Mouse (Mus musculus) MEL (cell line): ENCODE measurements around the gene Grb2. TPM values are rescaled to one million over a fixed set of nuclear protein-coding genes. Genes with fewer than 3 reads are reported as not detected.

Experiments used
- DNase-seq: peaks from one replicate; pipeline ENCODE4 v3.0.0; 2011; ENCODE audit warnings: low read depth, low spot score
- H3K27ac ChIP-seq: 2 replicates; pipeline ENCODE4 v1.5.1; 2012; ENCODE audit warnings: low read depth, mild to moderate bottlenecking, control low read depth, low read length, moderate library complexity; ENCODE audit not compliant: control insufficient read depth
- H3K27me3 ChIP-seq, 2 experiments: fragments of 150-350 bp in 1 of 2; sonication (generic) in 1 of 2; 2 replicates each; pipeline ENCODE4 v1.6.1; 2012; ENCODE audit warnings: low read length in 2 of 2, mild to moderate bottlenecking in 2 of 2, improper control_type of control experiment in 1 of 2, moderate library complexity in 1 of 2; ENCODE audit not compliant: insufficient read depth in 2 of 2, control insufficient read depth in 1 of 2
- H3K36me3 ChIP-seq, 2 experiments: 2 replicates each; pipeline ENCODE4 v1.6.1; 2012 to 2014; ENCODE audit warnings: low read length in 2 of 2, improper control_type of control experiment in 1 of 2, inconsistent platforms in 1 of 2, mild to moderate bottlenecking in 1 of 2; ENCODE audit not compliant: insufficient read depth in 2 of 2, control insufficient read depth in 1 of 2
- H3K4me1 ChIP-seq, 2 experiments: fragments of 150-350 bp in 1 of 2; sonication (generic) in 1 of 2; 2 replicates each; pipeline ENCODE4 v1.6.1; 2012; ENCODE audit warnings: low read length in 2 of 2, improper control_type of control experiment in 1 of 2, mild to moderate bottlenecking in 1 of 2; ENCODE audit not compliant: insufficient read depth in 2 of 2, control insufficient read depth in 1 of 2
- H3K4me3 ChIP-seq, 2 experiments: fragments of 150-350 bp in 1 of 2; sonication (generic) in 1 of 2; 2 replicates each; pipeline ENCODE4 v1.5.1; 2012; ENCODE audit warnings: low read depth in 2 of 2, low read length in 2 of 2, mild to moderate bottlenecking in 2 of 2, moderate library complexity in 2 of 2, control low read depth in 1 of 2, improper control_type of control experiment in 1 of 2; ENCODE audit not compliant: control insufficient read depth in 1 of 2, insufficient read depth in 1 of 2
- H3K79me2 ChIP-seq: 2 replicates; pipeline ENCODE4 v1.6.1; 2012; ENCODE audit warnings: mild to moderate bottlenecking, low read length, moderate library complexity; ENCODE audit not compliant: control insufficient read depth, poor library complexity, insufficient read depth
- H3K9ac ChIP-seq: 2 replicates; pipeline ENCODE4 v1.6.1; 2012; ENCODE audit warnings: low read depth, mild to moderate bottlenecking, control low read depth, low read length, moderate library complexity; ENCODE audit not compliant: control insufficient read depth, poor library complexity, severe bottlenecking
- H3K9me3 ChIP-seq: fragments of 150-350 bp; sonication (generic); replicated peaks from 2 replicates; pipeline ENCODE4 v1.6.1; 2012; ENCODE audit warnings: mild to moderate bottlenecking, low read length, improper control_type of control experiment, moderate library complexity; ENCODE audit not compliant: insufficient read depth
- CTCF ChIP-seq, 3 experiments: IDR thresholded peaks in 2 of 3; conservative IDR thresholded peaks in 1 of 3; 2 replicates each; pipeline ENCODE4 v1.5.1; 2011 to 2012; ENCODE audit warnings: low read length in 3 of 3, low read depth in 2 of 3, mild to moderate bottlenecking in 2 of 3, improper control_type of control experiment in 1 of 3, inconsistent platforms in 1 of 3, mixed read lengths in 1 of 3, moderate library complexity in 1 of 3; ENCODE audit not compliant: control insufficient read depth in 1 of 3, insufficient read depth in 1 of 3, poor library complexity in 1 of 3, severe bottlenecking in 1 of 3
- MAFK ChIP-seq: IDR thresholded peaks from 2 replicates; pipeline ENCODE4 v1.6.1; 2011; ENCODE audit warnings: low read depth, mild to moderate bottlenecking, low read length, improper control_type of control experiment, borderline replicate concordance
- SMC3 ChIP-seq: IDR thresholded peaks from 2 replicates; pipeline ENCODE4 v1.6.1; 2011; ENCODE audit warnings: low read depth, low read length, improper control_type of control experiment
- polyA plus RNA-seq, 2 experiments: library from polyadenylated mRNA; stranded (reverse) in 1 of 2; unstranded in 1 of 2; fragments of >175 nt in 1 of 2; fragments of >200 nt in 1 of 2; gene quantifications; 2 replicates each; pipeline versions ENCODE4 v1.2.1 to v1.2.4; 2012; ENCODE audit warnings: low replicate concordance in 2 of 2, low read depth in 1 of 2; ENCODE audit not compliant: insufficient read length in 2 of 2, insufficient read depth in 1 of 2, missing spikeins in 1 of 2
- total RNA-seq: library from RNA; depleted of rRNA; stranded (reverse); fragments of 300-350 nt; gene quantifications from 2 replicates; pipeline ENCODE4 v1.2.3, GENCODE M21; 2012; rRNA removed

The Grb2 gene
- total and polyA plus RNA-seq, 3 experiments: 75.3 to 261 TPM; not detected in 1

DNA sequence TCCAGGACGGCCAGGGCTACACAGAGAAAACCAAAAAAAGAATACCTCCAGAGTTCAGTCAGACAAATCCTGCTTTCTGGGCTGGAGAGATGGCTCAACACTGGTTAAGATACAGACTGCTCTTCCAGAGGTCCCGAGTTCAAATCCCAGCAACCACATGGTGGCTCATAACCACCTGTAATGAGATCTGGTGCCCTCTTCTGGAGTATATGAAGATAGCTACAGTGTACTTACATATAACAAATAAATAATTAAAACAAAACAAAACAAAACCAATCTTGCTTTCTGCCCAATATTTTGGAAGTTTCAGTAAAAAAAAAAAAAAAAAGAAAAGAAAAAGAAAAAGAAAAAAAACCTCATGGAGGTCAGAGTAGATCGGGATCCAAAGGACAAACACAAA is 113.2 kb downstream of the Grb2 start:
- peaks cover 29% of the 10 kb centered on the region for H3K79me2 ChIP-seq
- no peaks in the 10 kb centered on the region for H3K27me3 ChIP-seq
- DNase-seq: peak; percentile 65
- peaks cover 0 to 8% of the 10 kb centered on the region in 2 experiments; a peak in 2 of 4 replicates for H3K4me1 ChIP-seq
- no peak overlapping the region for H3K9ac ChIP-seq
- TF ChIP-seq SMC3 (peak; percentile 43; the same call in 1 of the 2 replicates), CTCF (IDR thresholded peaks at IDR 0.05 in 2 of 3, conservative IDR thresholded peaks at IDR 0.05 in 1 of 3; ENCODE audit: control insufficient read depth in 1 of 3, insufficient read depth in 1 of 3, low read depth in 2 of 3, low read length in 3 of 3, poor library complexity in 1 of 3, severe bottlenecking in 1 of 3) (peak in 2 of 3 experiments; percentile 25 to 65; a peak in 3 of 6 replicates), MAFK (no peak)
- H3K36me3 ChIP-seq: peaks cover 10 to 25% of the 10 kb centered on the region in 2 experiments
- H3K27ac ChIP-seq: no peak overlapping the region
- no peaks in the 10 kb centered on the region for H3K9me3 ChIP-seq
- no peak overlapping the region for H3K4me3 ChIP-seq

Other genes with a start within 250 kb of the Grb2 start
- 0.07 TPM in 1 of 2 replicates, not detected in the other for gene Slc16a5, start 246.1 kb downstream of the Grb2 start, total RNA-seq
- under 1 TPM in 1 of 2 experiments, not detected in 1; 0.26 TPM for gene Slc16a5, start 246.1 kb downstream of the Grb2 start, polyA plus RNA-seq
- 7.0 and 9.1 TPM in 2 replicates for gene Armc7, start 232.9 kb downstream of the Grb2 start, total RNA-seq
- gene Armc7, start 232.9 kb downstream of the Grb2 start, polyA plus RNA-seq: 10 to 100 TPM in 1 of 2 experiments, not detected in 1; 13.1 TPM
- gene Nt5c, start 216.7 kb downstream of the Grb2 start, total RNA-seq: 96.6 and 99.3 TPM in 2 replicates
- gene Nt5c, start 216.7 kb downstream of the Grb2 start, polyA plus RNA-seq: 100 to 1,000 TPM in 1 of 2 experiments, not detected in 1; 102 TPM
- gene Jpt1, start 194.2 kb downstream of the Grb2 start, total RNA-seq: 331 and 353 TPM in 2 replicates
- gene Jpt1, start 194.2 kb downstream of the Grb2 start, polyA plus RNA-seq: 100 to 1,000 TPM in 1 of 2 experiments, not detected in 1; 382 TPM
- gene Sumo2, start 172.3 kb downstream of the Grb2 start, total RNA-seq: 653 and 657 TPM in 2 replicates
- gene Sumo2, start 172.3 kb downstream of the Grb2 start, polyA plus RNA-seq: 100 to 1,000 TPM in 1 of 2 experiments, not detected in 1; 556 TPM
- 338 and 362 TPM in 2 replicates for gene Nup85, start 144.2 kb downstream of the Grb2 start, total RNA-seq
- gene Nup85, start 144.2 kb downstream of the Grb2 start, polyA plus RNA-seq: 100 to 1,000 TPM in 1 of 2 experiments, not detected in 1; 370 TPM
- gene Mrps7, start 104.7 kb downstream of the Grb2 start, total RNA-seq: 138 and 157 TPM in 2 replicates
- 100 to 1,000 TPM; 106 to 199 TPM for gene Mrps7, start 104.7 kb downstream of the Grb2 start, polyA plus RNA-seq
- 24.0 and 28.6 TPM in 2 replicates for gene Gga3, start 104.5 kb downstream of the Grb2 start, total RNA-seq
- gene Gga3, start 104.5 kb downstream of the Grb2 start, polyA plus RNA-seq: 10 to 100 TPM in 1 of 2 experiments, not detected in 1; 59.9 TPM
- 42.0 and 52.0 TPM in 2 replicates for gene Mif4gd, start 95.6 kb downstream of the Grb2 start, total RNA-seq
- gene Mif4gd, start 95.6 kb downstream of the Grb2 start, polyA plus RNA-seq: 10 to 100 TPM in 1 of 2 experiments, not detected in 1; 62.9 TPM
- 30.0 and 35.3 TPM in 2 replicates for gene Slc25a19, start 80.3 kb downstream of the Grb2 start, total RNA-seq
- 10 to 100 TPM in 1 of 2 experiments, not detected in 1; 43.1 TPM for gene Slc25a19, start 80.3 kb downstream of the Grb2 start, polyA plus RNA-seq
- gene Tmem94, start 56.8 kb upstream of the Grb2 start, total RNA-seq: 23.2 and 26.2 TPM in 2 replicates
- 10 to 100 TPM; 38.9 to 64.4 TPM for gene Tmem94, start 56.8 kb upstream of the Grb2 start, polyA plus RNA-seq
- 6.5 and 6.8 TPM in 2 replicates for gene Caskin2, start 105.0 kb upstream of the Grb2 start, total RNA-seq
- gene Caskin2, start 105.0 kb upstream of the Grb2 start, polyA plus RNA-seq: 10 to 100 TPM in 1 of 2 experiments, not detected in 1; 10.9 TPM
- 55.5 and 72.0 TPM in 2 replicates for gene Tsen54, start 106.1 kb upstream of the Grb2 start, total RNA-seq
- 10 to 100 TPM in 1 of 2 experiments, not detected in 1; 55.8 TPM for gene Tsen54, start 106.1 kb upstream of the Grb2 start, polyA plus RNA-seq
- 13.7 and 15.9 TPM in 2 replicates for gene Llgl2, start 115.5 kb upstream of the Grb2 start, total RNA-seq
- gene Llgl2, start 115.5 kb upstream of the Grb2 start, polyA plus RNA-seq: 10 to 100 TPM in 1 of 2 experiments, not detected in 1; 22.6 TPM
- gene Myo15b, start 149.8 kb upstream of the Grb2 start, total RNA-seq: 1.3 and 1.5 TPM in 2 replicates
- 1 to 10 TPM in 1 of 2 experiments, not detected in 1; 3.2 TPM for gene Myo15b, start 149.8 kb upstream of the Grb2 start, polyA plus RNA-seq
- 24.9 and 41.0 TPM in 2 replicates for gene Smim5, start 191.4 kb upstream of the Grb2 start, total RNA-seq
- 10 to 100 TPM in 1 of 2 experiments, not detected in 1; 24.8 TPM for gene Smim5, start 191.4 kb upstream of the Grb2 start, polyA plus RNA-seq
- 1.2 and 1.3 TPM in 2 replicates for gene Smim6, start 203.4 kb upstream of the Grb2 start, total RNA-seq
- gene Smim6, start 203.4 kb upstream of the Grb2 start, polyA plus RNA-seq: 1 to 10 TPM in 1 of 2 experiments, not detected in 1; 3.8 TPM
- gene Sap30bp, start 224.7 kb upstream of the Grb2 start, total RNA-seq: 51.6 and 69.2 TPM in 2 replicates
- 10 to 100 TPM in 1 of 2 experiments, not detected in 1; 49.1 TPM for gene Sap30bp, start 224.7 kb upstream of the Grb2 start, polyA plus RNA-seq
- 16.7 and 20.3 TPM in 2 replicates for gene Recql5, start 224.9 kb upstream of the Grb2 start, total RNA-seq
- gene Recql5, start 224.9 kb upstream of the Grb2 start, polyA plus RNA-seq: 10 to 100 TPM in 1 of 2 experiments, not detected in 1; 21.5 TPM